Mouse (Mus musculus) hindbrain, embryonic 15.5 days (tissue): ENCODE results near the gene Gdf11. TPM values are rescaled to one million over a fixed set of nuclear protein-coding genes. Genes with fewer than 3 reads are reported as not detected.

Source experiments
- ATAC-seq: fragments of 200-750 bp; cut with Nextera tagmentation; 2 replicates; pipeline ENCODE4 v1.8.0; 2017; ENCODE audit warnings: low read depth, moderate number of reproducible peaks, moderate TSS enrichment; ENCODE audit not compliant: low FRiP score
- H3K27ac ChIP-seq: fragments of 300-500 bp; sonication (generic); replicated peaks from 2 replicates; pipeline ENCODE4 v1.5.1; 2015; ENCODE audit warnings: mild to moderate bottlenecking, inconsistent platforms
- H3K27me3 ChIP-seq: fragments of 300-500 bp; sonication (generic); 2 replicates; pipeline ENCODE4 v1.6.1; 2015; ENCODE audit warnings: control low read depth, inconsistent platforms
- H3K36me3 ChIP-seq: fragments of 300-500 bp; sonication (generic); 2 replicates; pipeline ENCODE4 v1.6.1; 2015; ENCODE audit warnings: control low read depth, inconsistent platforms
- H3K4me1 ChIP-seq: fragments of 300-500 bp; sonication (generic); replicated peaks from 2 replicates; pipeline ENCODE4 v1.6.1; 2015; ENCODE audit warnings: control low read depth, inconsistent platforms
- H3K4me2 ChIP-seq: fragments of 300-500 bp; sonication (generic); 2 replicates; pipeline ENCODE4 v1.6.1; 2015; ENCODE audit warnings: moderate library complexity, mild to moderate bottlenecking, inconsistent platforms
- H3K4me3 ChIP-seq: fragments of 300-500 bp; sonication (generic); 2 replicates; pipeline ENCODE4 v1.5.1; 2015; ENCODE audit warnings: mild to moderate bottlenecking, inconsistent platforms
- H3K9ac ChIP-seq: fragments of 300-500 bp; sonication (generic); 2 replicates; pipeline ENCODE4 v1.6.1; 2015; ENCODE audit warnings: inconsistent platforms
- H3K9me3 ChIP-seq: fragments of 300-500 bp; sonication (generic); 2 replicates; pipeline ENCODE4 v1.6.1; 2016; ENCODE audit warnings: control low read depth, inconsistent platforms
- WGBS: fragments of 180-500 bp; shearing (Covaris S2); methylation state at CpG from one replicate; pipeline ENCODE4 v1.1.7; 2015; 5-methylcytosine and 5-hydroxymethylcytosine counted together
- polyA plus RNA-seq: library from polyadenylated mRNA; unstranded; fragments of >200 nt; fragmentation: Nextera tagmentation; extraction: Ambion mirVana; gene quantifications from 2 replicates; pipeline ENCODE4 v1.2.1, GENCODE M21; 2015

Gdf11 gene
- polyA plus RNA-seq, 1 experiment from 2014 or later = 8.6 TPM

GRCm38 (mm10) chr10:128888941-128889827, 2.3 kb downstream of the Gdf11 start:
- H3K4me3 ChIP-seq = peak overlapping the region; percentile 77
- peak overlapping the region; percentile 39 for H3K9ac ChIP-seq
- H3K4me2 ChIP-seq = peak overlapping the region; percentile 91
- 0% methylated on average over 7 of the region's 7 CpGs for WGBS
- no peaks in the 10 kb centered on the region for H3K9me3 ChIP-seq
- H3K27ac ChIP-seq = peak overlapping the region; percentile 62
- H3K4me1 ChIP-seq = peaks cover 34% of the 10 kb centered on the region
- H3K36me3 ChIP-seq = peaks cover 12% of the 10 kb centered on the region; the same call in 1 of the 2 replicates
- H3K27me3 ChIP-seq = no peaks in the 10 kb centered on the region
- peak; percentile 45 for ATAC-seq

- H3K4me2 ChIP-seq = no peak overlapping the region
- H3K4me3 ChIP-seq = no peak overlapping the region
- no peaks in the 10 kb centered on the region for H3K4me1 ChIP-seq
- WGBS = 87% methylated on average over 5 of the region's 5 CpGs
- H3K9me3 ChIP-seq = no peaks in the 10 kb centered on the region
- ATAC-seq = no peak
- H3K27me3 ChIP-seq = no peaks in the 10 kb centered on the region
- H3K36me3 ChIP-seq = peaks cover 8% of the 10 kb centered on the region
- no peak overlapping the region for H3K9ac ChIP-seq
- no peak overlapping the region for H3K27ac ChIP-seq
Measured at GRCm38 (mm10) chr10:128882067-128882466, 9.5 kb downstream of the Gdf11 start.

GRCm38 (mm10) chr10:128878811-128879210, 12.7 kb downstream of the Gdf11 start:
- Histone ChIP-seq H3K36me3 (peaks cover 22% of the 10 kb centered on the region), H3K4me3 (no peak overlapping the region), H3K4me1 (no peaks in the 10 kb centered on the region), H3K9ac (no peak overlapping the region), H3K27me3 (no peaks in the 10 kb centered on the region), H3K27ac (no peak overlapping the region), H3K4me2 (no peak overlapping the region), H3K9me3 (no peaks in the 10 kb centered on the region)
- ATAC-seq = no peak
- WGBS = 80% methylated on average over 2 of the region's 2 CpGs

GRCm38 (mm10) chr10:128878291-128878690, 13.2 kb downstream of the Gdf11 start:
- Histone ChIP-seq H3K4me3 (no peak overlapping the region), H3K4me1 (no peaks in the 10 kb centered on the region), H3K27me3 (no peaks in the 10 kb centered on the region), H3K9me3 (no peaks in the 10 kb centered on the region), H3K36me3 (peaks cover 27% of the 10 kb centered on the region), H3K4me2 (no peak overlapping the region), H3K27ac (no peak overlapping the region), H3K9ac (no peak overlapping the region)
- no peak for ATAC-seq

GRCm38 (mm10) chr10:128870341-128870740, 21.2 kb downstream of the Gdf11 start:
- 88% methylated on average over 3 of the region's 3 CpGs for WGBS
- Histone ChIP-seq H3K9ac (no peak overlapping the region), H3K36me3 (peaks cover 45% of the 10 kb centered on the region), H3K27me3 (no peaks in the 10 kb centered on the region), H3K9me3 (no peaks in the 10 kb centered on the region), H3K4me2 (no peak overlapping the region), H3K4me1 (no peaks in the 10 kb centered on the region), H3K4me3 (no peak overlapping the region), H3K27ac (no peak overlapping the region)
- no peak for ATAC-seq

- no peak overlapping the region for H3K4me2 ChIP-seq
- whole genome bisulfite sequencing = 89% methylated on average over 1 of the region's 1 CpGs
- no peak for ATAC-seq
Measured at GRCm38 (mm10) chr10:128866518-128866917, 25.0 kb downstream of the Gdf11 start.

GRCm38 (mm10) chr10:128866042-128866441, 25.5 kb downstream of the Gdf11 start:
- Histone ChIP-seq H3K4me3 (no peak overlapping the region), H3K4me1 (no peaks in the 10 kb centered on the region), H3K9ac (no peak overlapping the region), H3K4me2 (no peak overlapping the region), H3K27me3 (no peaks in the 10 kb centered on the region), H3K36me3 (peaks cover 12% of the 10 kb centered on the region), H3K9me3 (no peaks in the 10 kb centered on the region), H3K27ac (no peak overlapping the region)
- ATAC-seq = no peak
- WGBS = 85% methylated on average over 3 of the region's 3 CpGs

More at GRCm38 (mm10) chr10:128866518-128866917, 25.0 kb downstream of the Gdf11 start:
- H3K36me3 ChIP-seq = peaks cover 14% of the 10 kb centered on the region
- no peak overlapping the region for H3K9ac ChIP-seq
- no peaks in the 10 kb centered on the region for H3K9me3 ChIP-seq
- no peaks in the 10 kb centered on the region for H3K27me3 ChIP-seq
- H3K4me3 ChIP-seq = no peak overlapping the region
- no peak overlapping the region for H3K27ac ChIP-seq
- H3K4me1 ChIP-seq = no peaks in the 10 kb centered on the region

GRCm38 (mm10) chr10:128861176-128861575, 30.3 kb downstream of the Gdf11 start:
- H3K4me1 ChIP-seq = no peaks in the 10 kb centered on the region
- no peak for ATAC-seq
- no peaks in the 10 kb centered on the region for H3K9me3 ChIP-seq
- H3K9ac ChIP-seq = no peak overlapping the region
- H3K4me2 ChIP-seq = no peak overlapping the region
- H3K4me3 ChIP-seq = no peak overlapping the region
- no peaks in the 10 kb centered on the region for H3K27me3 ChIP-seq
- no peak overlapping the region for H3K27ac ChIP-seq
- peaks cover 28% of the 10 kb centered on the region for H3K36me3 ChIP-seq

GRCm38 (mm10) chr10:128850339-128850738, 41.2 kb downstream of the Gdf11 start:
- Histone ChIP-seq H3K4me3 (no peak overlapping the region), H3K27ac (no peak overlapping the region), H3K4me1 (no peaks in the 10 kb centered on the region), H3K27me3 (no peaks in the 10 kb centered on the region), H3K4me2 (no peak overlapping the region), H3K36me3 (peaks cover 44% of the 10 kb centered on the region), H3K9me3 (no peaks in the 10 kb centered on the region), H3K9ac (no peak overlapping the region)
- no peak for ATAC-seq
- 72% methylated on average over 3 of the region's 3 CpGs for WGBS

GRCm38 (mm10) chr10:128848426-128848825, 43.1 kb downstream of the Gdf11 start:
- 85% methylated on average over 2 of the region's 2 CpGs for WGBS
- Histone ChIP-seq H3K9me3 (no peaks in the 10 kb centered on the region), H3K4me2 (no peak overlapping the region), H3K27me3 (no peaks in the 10 kb centered on the region), H3K4me3 (no peak overlapping the region), H3K4me1 (no peaks in the 10 kb centered on the region), H3K9ac (no peak overlapping the region), H3K36me3 (peaks cover 42% of the 10 kb centered on the region), H3K27ac (no peak overlapping the region)
- no peak for ATAC-seq

GRCm38 (mm10) chr10:128846664-128847063, 44.9 kb downstream of the Gdf11 start:
- H3K36me3 ChIP-seq = peaks cover 50% of the 10 kb centered on the region

GRCm38 (mm10) chr10:128845516-128845915, 46.0 kb downstream of the Gdf11 start:
- Histone ChIP-seq H3K4me3 (no peak overlapping the region), H3K27ac (0 out of 2 replicates have a peak overlapping the region, but pooled peaks have one; percentile 31), H3K9me3 (no peaks in the 10 kb centered on the region), H3K27me3 (no peaks in the 10 kb centered on the region), H3K9ac (no peak overlapping the region), H3K4me2 (no peak overlapping the region), H3K36me3 (peaks cover 56% of the 10 kb centered on the region), H3K4me1 (no peaks in the 10 kb centered on the region)
- 78% methylated on average over 2 of the region's 2 CpGs for WGBS
- ATAC-seq = no peak

More at GRCm38 (mm10) chr10:128846664-128847063, 44.9 kb downstream of the Gdf11 start:
- 98% methylated on average over 4 of the region's 4 CpGs for WGBS
- no peak overlapping the region for H3K9ac ChIP-seq
- no peak overlapping the region for H3K4me3 ChIP-seq
- H3K27ac ChIP-seq = no peak overlapping the region
- H3K4me2 ChIP-seq = no peak overlapping the region
- no peak for ATAC-seq
- no peaks in the 10 kb centered on the region for H3K27me3 ChIP-seq
- H3K9me3 ChIP-seq = no peaks in the 10 kb centered on the region
- H3K4me1 ChIP-seq = no peaks in the 10 kb centered on the region
